ENCODE assay signal across 16 mouse cellular contexts in genomic region chr4:141052442-141052841, GRCm38 (mm10). TPM values are rescaled to one million over a fixed set of nuclear protein-coding genes. Genes with fewer than 3 reads are reported as not detected.
DNase-seq lines count a peak whose midpoint lies in the region; ATAC-seq and TF ChIP-seq lines count a peak whose summit lies in the region.
"Had no signal": no experiment of that assay in that cellular context is flagged by ENCODE, and none has a peak within 500 bp of the region (broad histone marks: within the 10 kb centered on the region; RNA-seq: fewer than 3 reads in every experiment).

No protein-coding gene starts in this region.

- peaks cover 17 to 19% of the 10 kb centered on the region in 2 experiments for H3K4me1 ChIP-seq in heart, embryonic 14.5 days (ENCODE audit: control insufficient read depth in 2 of 2, insufficient read depth in 2 of 2, low read length in 2 of 2)
- H3K4me1 ChIP-seq in heart, embryonic 10.5 days, result peaks cover 25% of the 10 kb centered on the region
- peaks cover 59% of the 10 kb centered on the region for H3K4me1 ChIP-seq in forebrain, embryonic 15.5 days
- peaks cover 60% of the 10 kb centered on the region for H3K4me1 ChIP-seq in midbrain, embryonic 12.5 days

- H3K4me3 ChIP-seq in heart, embryonic 14.5 days (ENCODE audit: control insufficient read depth in 1 of 2, insufficient read depth in 1 of 2, low read depth in 1 of 2, low read length in 2 of 2), result no peak overlapping the region
- no peak overlapping the region for H3K4me3 ChIP-seq in heart, embryonic 10.5 days
- H3K4me3 ChIP-seq in forebrain, embryonic 15.5 days, result no peak overlapping the region
- H3K4me3 ChIP-seq in midbrain, embryonic 12.5 days, result no peak overlapping the region
- H3K4me3 ChIP-seq: lung, embryonic 15.5 days had no signal

- no peak overlapping the region for H3K4me2 ChIP-seq in heart, embryonic 14.5 days (ENCODE audit: low read length)
- peak overlapping the region; percentile 54; the same call in 1 of the 2 replicates for H3K4me2 ChIP-seq in forebrain, embryonic 15.5 days (replicated peaks)
- H3K4me2 ChIP-seq in midbrain, embryonic 12.5 days (replicated peaks), result peak overlapping the region; percentile 2; the same call in 1 of the 2 replicates
- H3K4me2 ChIP-seq: lung, embryonic 15.5 days had no signal

- DNase-seq in heart, embryonic 10.5 days (ENCODE audit: low spot score), result no peak
- DNase-seq in brain, embryonic 14.5 days (ENCODE audit: low read depth), result peak; percentile 60
- no peak for DNase-seq in frontal cortex, postnatal 10 days (ENCODE audit: low spot score in 2 of 2)
- DNase-seq in frontal cortex, postnatal 25 days (ENCODE audit: low spot score in 2 of 2), result no peak
- DNase-seq: adrenal gland, postnatal 25 days; cerebellum, adult 2 months; gastrocnemius, postnatal 25 days; thymus, postnatal 14 days had no signal

- TF ChIP-seq POLR2A in brain, embryonic 14.5 days (IDR thresholded peaks at IDR 0.05; ENCODE audit: borderline replicate concordance, extremely low read depth, insufficient read depth, insufficient read length, poor library complexity, severe bottlenecking), result no peak

- peak overlapping the region; percentile 61; the same call in 1 of the 2 replicates for H3K9ac ChIP-seq in heart, embryonic 14.5 days (ENCODE audit: low read length)
- no peak overlapping the region for H3K9ac ChIP-seq in forebrain, embryonic 15.5 days (replicated peaks)
- no peak overlapping the region for H3K9ac ChIP-seq in midbrain, embryonic 12.5 days (replicated peaks)
- H3K9ac ChIP-seq: lung, embryonic 15.5 days had no signal

- TF ChIP-seq CTCF in brain, embryonic 14.5 days (IDR thresholded peaks at IDR 0.05; ENCODE audit: borderline replicate concordance, extremely low read depth, insufficient read depth, insufficient read length), result no peak

- H3K9me3 ChIP-seq in heart, embryonic 14.5 days (ENCODE audit: control insufficient read depth, low read length), result no peaks in the 10 kb centered on the region
- no peaks in the 10 kb centered on the region for H3K9me3 ChIP-seq in heart, embryonic 10.5 days
- no peaks in the 10 kb centered on the region for H3K9me3 ChIP-seq in forebrain, embryonic 15.5 days
- H3K9me3 ChIP-seq in midbrain, embryonic 12.5 days, result no peaks in the 10 kb centered on the region
- H3K9me3 ChIP-seq: lung, embryonic 15.5 days had no signal

- 80% methylated on average over 12 of the region's 12 CpGs for WGBS in heart, embryonic 14.5 days
- 84% methylated on average over 12 of the region's 12 CpGs for WGBS in heart, embryonic 10.5 days
- 57% methylated on average over 12 of the region's 12 CpGs for WGBS in forebrain, embryonic 15.5 days
- 77% methylated on average over 12 of the region's 12 CpGs for WGBS in midbrain, embryonic 12.5 days

- ATAC-seq in heart, embryonic 14.5 days (ENCODE audit: insufficient number of reproducible peaks, insufficient read depth, low FRiP score, low read depth), result no peak
- ATAC-seq in forebrain, embryonic 15.5 days (replicated peaks), result no peak
- no peak for ATAC-seq in midbrain, embryonic 12.5 days (ENCODE audit: low FRiP score, low read depth)
- no peak for ATAC-seq in monocyte, adult 5-6 weeks (replicated peaks; ENCODE audit: insufficient number of reproducible peaks, low FRiP score, low TSS enrichment, poor library complexity, severe bottlenecking)
- ATAC-seq: CD4-positive, CD25-positive, alpha-beta regulatory T cell, adult 4 months had no signal

- H3K27ac ChIP-seq in heart, embryonic 14.5 days (replicated peaks in 1 of 2; ENCODE audit: control insufficient read depth in 1 of 2, insufficient read depth in 1 of 2, low read depth in 2 of 2, low read length in 2 of 2), result peak overlapping the region in 1 of 2 experiments; percentile 35; a peak in 1 of 4 replicates
- H3K27ac ChIP-seq in heart, embryonic 10.5 days, result no peak overlapping the region
- H3K27ac ChIP-seq in forebrain, embryonic 15.5 days (replicated peaks), result peak overlapping the region; percentile 96
- peak overlapping the region; percentile 74 for H3K27ac ChIP-seq in midbrain, embryonic 12.5 days (replicated peaks)
- H3K27ac ChIP-seq: lung, embryonic 15.5 days had no signal

- H3K36me3 ChIP-seq in heart, embryonic 14.5 days (ENCODE audit: control insufficient read depth, insufficient read depth, low read length), result peaks cover 30% of the 10 kb centered on the region
- H3K36me3 ChIP-seq in heart, embryonic 10.5 days, result peaks cover 53% of the 10 kb centered on the region
- no peaks in the 10 kb centered on the region for H3K36me3 ChIP-seq in forebrain, embryonic 15.5 days
- H3K36me3 ChIP-seq in midbrain, embryonic 12.5 days, result peaks cover 22% of the 10 kb centered on the region

- no peaks in the 10 kb centered on the region for H3K27me3 ChIP-seq in heart, embryonic 14.5 days (ENCODE audit: control insufficient read depth, insufficient read depth, low read length)
- H3K27me3 ChIP-seq in heart, embryonic 10.5 days (ENCODE audit: insufficient read depth, poor library complexity, severe bottlenecking), result no peaks in the 10 kb centered on the region
- H3K27me3 ChIP-seq in forebrain, embryonic 15.5 days, result no peaks in the 10 kb centered on the region
- H3K27me3 ChIP-seq in midbrain, embryonic 12.5 days, result no peaks in the 10 kb centered on the region
- H3K27me3 ChIP-seq: lung, embryonic 15.5 days; Patski had no signal

RNA-seq across cellular contexts. Expression of gene Crocc, which starts 7.9 kb away (rescaled TPM):
- polyA plus RNA-seq in heart, embryonic 14.5 days (2014; fragmentation: Nextera tagmentation; extraction: Ambion mirVana), result 3.3 and 4.4 TPM in 2 replicates
- 4.7 and 6.4 TPM in 2 replicates for polyA plus RNA-seq in heart, embryonic 10.5 days (2016; fragmentation: Nextera tagmentation; extraction: Ambion mirVana)
- polyA plus RNA-seq in brain, embryonic 14.5 days (2012; rRNA removed), result 40.4 and 42.5 TPM in 2 replicates
- 8.3 and 10.2 TPM in 2 replicates for polyA plus RNA-seq in forebrain, embryonic 15.5 days (2015; fragmentation: Nextera tagmentation; extraction: Ambion mirVana)
- 14.2 and 15.9 TPM in 2 replicates for polyA plus RNA-seq in midbrain, embryonic 12.5 days (2016; fragmentation: Nextera tagmentation; extraction: Ambion mirVana)
- 4.8 to 12.1 TPM (median 8.5 TPM) in 3 replicates for total RNA-seq in monocyte, adult 5-6 weeks (2017)

RNA-seq across cellular contexts. Expression of gene Necap2, which starts 25.7 kb away (rescaled TPM):
- polyA plus RNA-seq in heart, embryonic 14.5 days (2014; fragmentation: Nextera tagmentation; extraction: Ambion mirVana), result 33.1 and 34.2 TPM in 2 replicates
- polyA plus RNA-seq in heart, embryonic 10.5 days (2016; fragmentation: Nextera tagmentation; extraction: Ambion mirVana), result 41.9 and 53.4 TPM in 2 replicates
- polyA plus RNA-seq in brain, embryonic 14.5 days (2012; rRNA removed), result 58.5 and 74.2 TPM in 2 replicates
- polyA plus RNA-seq in forebrain, embryonic 15.5 days (2015; fragmentation: Nextera tagmentation; extraction: Ambion mirVana), result 50.5 and 55.8 TPM in 2 replicates
- 54.7 and 56.8 TPM in 2 replicates for polyA plus RNA-seq in midbrain, embryonic 12.5 days (2016; fragmentation: Nextera tagmentation; extraction: Ambion mirVana)
- 103 to 149 TPM (median 111 TPM) in 3 replicates for total RNA-seq in monocyte, adult 5-6 weeks (2017)

RNA-seq across cellular contexts. Expression of gene Spata21, which starts 35.7 kb away (rescaled TPM):
- polyA plus RNA-seq in heart, embryonic 14.5 days (2014; fragmentation: Nextera tagmentation; extraction: Ambion mirVana), result not detected in 2 replicates
- 0.05 TPM in 1 of 2 replicates, not detected in the other for polyA plus RNA-seq in heart, embryonic 10.5 days (2016; fragmentation: Nextera tagmentation; extraction: Ambion mirVana)
- polyA plus RNA-seq in brain, embryonic 14.5 days (2012; rRNA removed), result 0.05 TPM in 1 of 2 replicates, not detected in the other
- polyA plus RNA-seq in forebrain, embryonic 15.5 days (2015; fragmentation: Nextera tagmentation; extraction: Ambion mirVana), result 0.53 TPM in 1 of 2 replicates, not detected in the other
- polyA plus RNA-seq in midbrain, embryonic 12.5 days (2016; fragmentation: Nextera tagmentation; extraction: Ambion mirVana), result 0.31 TPM in 1 of 2 replicates, not detected in the other
- not detected in 3 replicates for total RNA-seq in monocyte, adult 5-6 weeks (2017)
- total RNA-seq: adrenal gland, postnatal 25 days; gastrocnemius, postnatal 25 days; hematopoietic stem cell, adult 5-6 weeks had no signal
- polyA plus RNA-seq: Patski had no signal

RNA-seq across cellular contexts. Expression of gene Mfap2, which starts 42.2 kb away (rescaled TPM):
- polyA plus RNA-seq in heart, embryonic 14.5 days (2014; fragmentation: Nextera tagmentation; extraction: Ambion mirVana), result 243 and 295 TPM in 2 replicates
- 159 and 233 TPM in 2 replicates for polyA plus RNA-seq in heart, embryonic 10.5 days (2016; fragmentation: Nextera tagmentation; extraction: Ambion mirVana)
- 186 and 220 TPM in 2 replicates for polyA plus RNA-seq in brain, embryonic 14.5 days (2012; rRNA removed)
- 215 and 229 TPM in 2 replicates for polyA plus RNA-seq in forebrain, embryonic 15.5 days (2015; fragmentation: Nextera tagmentation; extraction: Ambion mirVana)
- polyA plus RNA-seq in midbrain, embryonic 12.5 days (2016; fragmentation: Nextera tagmentation; extraction: Ambion mirVana), result 240 and 287 TPM in 2 replicates
- not detected in 3 replicates for total RNA-seq in monocyte, adult 5-6 weeks (2017)
- total RNA-seq: hematopoietic stem cell, adult 5-6 weeks had no signal
- polyA plus RNA-seq: CD4-positive, CD25-positive, alpha-beta regulatory T cell, adult 4 months had no signal
